Mouse (Mus musculus): ENCODE results near the gene Arhgef3.

DNA sequence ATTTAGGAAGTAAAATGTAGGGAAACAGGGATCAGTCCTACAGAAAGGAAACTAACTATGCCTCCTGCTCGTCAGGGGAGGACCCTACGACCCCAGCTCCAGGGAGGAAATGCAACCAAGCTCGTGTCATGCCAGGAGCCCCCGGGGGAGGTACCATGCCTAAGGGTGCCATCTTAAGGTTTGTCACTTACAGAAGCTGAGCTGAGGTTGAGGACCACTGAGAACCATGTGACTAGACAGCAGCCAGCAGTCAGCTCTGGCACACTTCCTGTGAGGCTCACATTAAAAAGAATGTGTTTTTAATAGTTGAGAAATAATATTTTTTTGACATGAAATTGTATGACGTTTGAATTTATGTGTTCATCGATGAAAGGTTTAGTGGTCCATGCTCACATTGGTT lies 242.4 kb downstream of the Arhgef3 start:
- TF ChIP-seq CHD2 (IDR thresholded peaks at IDR 0.05; ENCODE audit: low read depth, low read length): no peak
- no peak for TF ChIP-seq HCFC1 (IDR thresholded peaks at IDR 0.05; ENCODE audit: borderline replicate concordance, insufficient read depth, low read length)

All from ES-E14 (cell line).